In genomic region chr17:27748123-27748522, GRCm38 (mm10) we compare ENCODE assay signal across 20 mouse cellular contexts. TPM values are rescaled to one million over a fixed set of nuclear protein-coding genes. Genes with fewer than 3 reads are reported as not detected.
"Had no signal": no experiment of that assay in that cellular context is flagged by ENCODE, and none has a peak within 500 bp of the region (broad histone marks: within the 10 kb centered on the region; RNA-seq: fewer than 3 reads in every experiment).

No protein-coding gene starts in this region.

- H3K36me3 ChIP-seq: heart, embryonic 15.5 days; hindbrain, embryonic 15.5 days; intestine, embryonic 15.5 days had no signal

- H3K9me3 ChIP-seq: heart, embryonic 10.5 days; heart, embryonic 13.5 days; heart, embryonic 15.5 days; hindbrain, embryonic 10.5 days; hindbrain, embryonic 12.5 days; hindbrain, embryonic 13.5 days; hindbrain, embryonic 15.5 days; intestine, embryonic 15.5 days; kidney, embryonic 15.5 days had no signal

- H3K4me3 ChIP-seq: heart, embryonic 10.5 days; heart, embryonic 13.5 days; heart, embryonic 15.5 days; hindbrain, embryonic 10.5 days; hindbrain, embryonic 12.5 days; hindbrain, embryonic 13.5 days; hindbrain, embryonic 15.5 days; intestine, embryonic 15.5 days; kidney, embryonic 15.5 days; layer of hippocampus, adult 2 months; left cerebral cortex, adult 2 months had no signal

- H3K27ac ChIP-seq: heart, embryonic 10.5 days; heart, embryonic 13.5 days; heart, embryonic 15.5 days; hindbrain, embryonic 10.5 days; hindbrain, embryonic 12.5 days; hindbrain, embryonic 13.5 days; hindbrain, embryonic 14.5 days; hindbrain, embryonic 15.5 days; hindbrain, postnatal 0 days; intestine, embryonic 15.5 days; kidney, embryonic 15.5 days; kidney, postnatal 0 days; layer of hippocampus, adult 2 months; left cerebral cortex, adult 2 months had no signal

- H3K4me1 ChIP-seq: heart, embryonic 15.5 days; intestine, embryonic 15.5 days had no signal

- H3K4me2 ChIP-seq: heart, embryonic 11.5 days; heart, embryonic 13.5 days; heart, embryonic 15.5 days; hindbrain, embryonic 12.5 days; hindbrain, embryonic 13.5 days; hindbrain, embryonic 14.5 days; hindbrain, embryonic 15.5 days; intestine, embryonic 15.5 days; kidney, embryonic 15.5 days had no signal

- H3K9ac ChIP-seq: heart, embryonic 13.5 days; heart, embryonic 15.5 days; hindbrain, embryonic 12.5 days; hindbrain, embryonic 13.5 days; hindbrain, embryonic 14.5 days; hindbrain, embryonic 15.5 days; intestine, embryonic 15.5 days; kidney, embryonic 15.5 days had no signal

- ATAC-seq: hindbrain, embryonic 16.5 days; hindbrain, postnatal 0 days; inflammation-experienced regulatory T-cells, adult 6 months; intestine, embryonic 15.5 days; intestine, embryonic 16.5 days; intestine, postnatal 0 days had no signal

- H3K27me3 ChIP-seq: heart, embryonic 13.5 days; heart, embryonic 15.5 days; hindbrain, embryonic 12.5 days; hindbrain, embryonic 13.5 days; hindbrain, embryonic 15.5 days; intestine, embryonic 15.5 days; kidney, embryonic 15.5 days had no signal

RNA-seq across cellular contexts. Expression of gene Spdef, which starts 19.4 kb away (rescaled TPM):
- polyA plus RNA-seq: hindbrain, embryonic 11.5 days; inflammation-experienced regulatory T-cells, adult 6 months had no signal
